Mouse (Mus musculus) spleen, postnatal 14 days (tissue): Measurements from ENCODE around the gene Sgms1.
"Not testable (repeated sequence)": the region's sequence is repeated elsewhere in the genome, so short reads cannot be mapped to it uniquely, and the experiment has no call there.

ENCODE experiments used
- DNase-seq, 2 experiments: peaks; one replicate each; pipeline ENCODE4 v3.0.0; 2021 to 2022; ENCODE audit warnings: low spot score in 2 of 2

Sgms1 gene

DNA sequence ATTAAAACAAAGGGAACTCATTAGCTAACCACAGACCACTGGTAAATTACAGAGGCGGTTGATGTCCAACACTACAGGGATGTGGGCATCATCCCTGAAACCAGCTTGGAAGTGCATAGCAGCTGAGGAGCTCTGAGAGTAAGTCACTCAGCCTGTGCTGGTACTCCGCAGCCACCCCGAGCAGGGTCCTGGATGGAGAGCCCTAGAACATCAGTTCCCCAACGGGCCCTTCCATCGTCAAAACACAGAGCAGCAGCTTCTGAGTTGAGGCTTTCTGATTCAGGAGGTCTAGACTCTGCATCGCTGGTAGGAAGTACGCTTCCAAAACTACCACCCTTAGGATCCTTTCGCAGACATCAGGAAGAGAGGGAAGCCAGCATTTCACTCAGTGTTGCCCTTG lies 5.8 kb downstream of the Sgms1 start:
- DNase-seq = no peak

DNA sequence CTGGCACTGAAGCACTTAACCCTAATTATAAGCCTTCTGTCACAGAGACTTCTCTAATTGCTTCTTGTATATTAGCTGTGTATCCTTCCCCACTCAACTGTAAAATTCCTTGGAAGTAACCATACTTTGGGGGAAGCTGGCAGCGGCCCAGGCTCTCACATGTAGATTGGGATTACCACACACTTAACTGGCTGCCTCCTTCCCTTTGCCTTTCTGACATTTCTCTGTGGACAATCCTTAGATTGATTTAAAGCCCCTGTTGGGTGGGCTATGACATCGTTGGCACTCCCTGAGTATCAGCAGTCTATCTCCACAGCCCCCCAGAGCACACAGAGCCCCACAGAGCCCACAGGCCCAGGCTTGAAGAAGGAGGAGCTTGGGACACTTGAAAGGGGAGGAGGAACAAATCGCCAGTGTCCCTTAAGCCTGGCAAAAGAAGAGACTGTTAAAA lies 8.0 kb downstream of the Sgms1 start:
- no peak for DNase-seq

- no peak for DNase-seq
Observed at GRCm38 (mm10) chr19:32380748-32381147, 8.8 kb downstream of the Sgms1 start.

DNA sequence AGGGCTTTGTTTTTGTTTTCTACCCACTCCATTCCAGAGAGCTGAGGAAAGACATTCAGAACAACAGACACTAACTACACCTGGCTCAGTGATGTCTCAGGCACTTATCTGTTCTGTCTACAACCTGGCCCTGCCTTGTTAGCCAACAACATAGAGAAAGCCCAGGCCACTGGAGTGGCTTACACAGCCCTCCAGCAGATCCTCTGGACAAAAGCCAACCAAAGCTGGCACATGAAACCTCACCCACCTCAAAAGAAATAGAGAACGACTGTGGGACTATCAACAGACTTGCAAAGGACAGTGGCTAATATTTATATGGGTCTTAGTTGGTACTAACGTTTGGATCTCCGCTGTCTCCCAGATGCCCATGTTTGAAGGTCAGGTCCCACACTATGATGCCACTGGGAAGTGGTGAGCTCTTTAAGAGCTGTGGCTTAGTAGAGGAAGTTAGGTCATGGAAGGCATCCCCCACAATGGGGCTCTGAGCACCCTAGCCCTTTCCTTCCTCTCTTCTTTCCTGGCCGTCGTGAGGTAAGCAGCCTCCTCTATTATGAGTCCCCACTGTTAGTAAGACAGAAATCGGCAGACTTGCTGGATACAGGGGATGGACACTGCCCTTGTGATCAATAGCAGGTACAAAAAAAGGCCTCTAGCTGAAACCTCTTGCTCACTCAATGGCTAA lies 10.1 kb downstream of the Sgms1 start:
- no peak for DNase-seq

- DNase-seq = no peak
Observed at GRCm38 (mm10) chr19:32378581-32378980, 10.9 kb downstream of the Sgms1 start.

- no peak for DNase-seq
Observed at GRCm38 (mm10) chr19:32377701-32378325, 11.7 kb downstream of the Sgms1 start.

GRCm38 (mm10) chr19:32376886-32377535 lies 12.5 kb downstream of the Sgms1 start:
- DNase-seq = no peak

DNA sequence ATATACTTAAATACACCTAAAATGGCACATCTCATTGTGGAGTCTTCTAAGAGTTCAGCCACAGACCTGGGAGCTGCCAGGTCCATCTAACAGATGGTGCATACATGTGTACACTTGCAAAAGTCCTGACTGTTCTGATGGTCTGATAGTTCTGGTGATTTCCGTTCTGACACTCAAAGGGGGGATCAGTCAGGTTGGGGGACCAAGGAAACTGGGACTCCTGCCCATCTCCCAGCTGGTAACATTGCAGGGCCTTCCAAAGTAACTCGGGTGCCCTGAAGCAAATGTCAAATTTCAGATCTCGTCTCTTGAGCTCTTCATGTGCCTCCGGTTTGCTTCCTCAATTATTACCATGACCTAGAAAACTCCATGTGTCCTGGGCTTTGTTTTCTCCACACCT lies 13.5 kb downstream of the Sgms1 start:
- DNase-seq = no peak

- DNase-seq = no peak
Observed at GRCm38 (mm10) chr19:32375473-32375985, 14.0 kb downstream of the Sgms1 start.

- no peak for DNase-seq
Observed at GRCm38 (mm10) chr19:32374751-32375150, 14.8 kb downstream of the Sgms1 start.

DNA sequence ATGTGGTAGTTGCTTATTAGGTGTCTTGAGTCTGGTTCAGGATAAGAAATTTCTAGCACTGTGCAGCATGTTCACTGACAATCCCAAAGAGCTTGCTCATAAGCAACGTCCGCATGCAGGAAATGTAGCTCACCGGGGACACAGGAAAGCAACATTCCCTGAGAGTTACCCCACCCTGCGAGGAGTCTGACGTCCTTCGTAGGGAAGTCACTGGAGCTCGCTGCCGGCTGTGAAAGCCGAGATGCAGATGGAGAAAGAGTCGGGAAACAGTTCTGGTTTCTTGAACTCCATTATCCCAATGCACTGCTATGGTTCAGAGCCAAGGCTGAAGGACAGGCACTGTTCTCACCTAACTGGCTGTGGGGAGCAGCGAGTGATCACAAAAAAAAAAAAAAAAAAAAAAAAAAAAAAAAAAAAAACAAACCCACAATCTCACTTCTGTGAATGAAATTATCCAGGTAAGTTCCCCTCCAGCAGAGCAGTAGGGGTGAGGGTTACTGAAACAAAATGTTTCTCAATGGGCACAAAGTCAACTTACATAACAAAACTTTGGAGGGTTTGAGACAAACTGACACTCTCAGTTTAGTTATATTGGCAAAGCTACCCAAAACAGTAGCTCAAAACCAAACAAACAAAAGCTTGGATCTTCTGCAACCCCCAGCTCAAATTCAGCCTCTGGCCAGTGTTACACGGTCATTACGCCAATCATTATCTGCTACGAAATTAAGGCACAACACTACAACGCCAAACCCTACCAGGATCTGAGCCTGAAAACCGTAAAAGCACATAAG lies 15.5 kb downstream of the Sgms1 start:
- DNase-seq = no peak

- DNase-seq = no peak
Observed at GRCm38 (mm10) chr19:32372373-32372772, 17.1 kb downstream of the Sgms1 start.

DNA sequence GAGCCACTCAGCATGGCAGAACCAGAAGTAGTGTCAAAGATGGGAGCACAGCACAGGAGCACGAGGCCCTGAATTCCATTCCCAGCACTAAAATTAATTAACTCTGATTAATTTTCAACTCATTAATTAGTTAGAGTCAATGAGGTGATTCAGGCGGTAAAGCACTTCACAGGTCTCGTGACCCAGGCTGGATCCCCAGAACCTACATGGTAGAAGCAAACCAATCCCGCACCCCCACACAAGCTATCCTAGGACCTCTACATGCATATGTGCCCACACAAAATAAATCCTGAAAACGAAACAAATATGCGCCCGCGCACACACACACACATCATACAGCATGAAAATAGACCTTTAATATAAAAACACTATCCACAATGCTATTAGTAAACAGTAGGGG lies 22.2 kb downstream of the Sgms1 start:
- DNase-seq = no peak

DNA sequence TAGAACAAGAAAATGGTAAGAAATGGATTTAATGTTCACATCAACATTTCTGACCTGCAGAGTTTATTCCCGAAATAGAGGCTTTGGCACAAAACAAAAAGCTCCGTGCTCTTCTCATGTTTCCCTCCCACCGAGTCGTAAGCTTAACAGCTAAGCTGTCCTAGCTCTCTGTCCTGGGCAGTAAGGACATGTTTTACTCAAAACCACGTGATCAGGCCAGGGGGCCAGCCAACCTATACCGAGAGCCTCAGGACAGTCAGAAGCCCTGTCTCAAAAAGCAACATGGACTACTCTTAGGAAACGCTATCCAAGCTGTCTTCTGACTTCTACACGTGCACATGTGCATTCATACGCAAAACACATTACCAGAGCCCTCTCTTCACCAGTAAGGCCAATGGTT lies 23.1 kb downstream of the Sgms1 start:
- DNase-seq = no peak

DNA sequence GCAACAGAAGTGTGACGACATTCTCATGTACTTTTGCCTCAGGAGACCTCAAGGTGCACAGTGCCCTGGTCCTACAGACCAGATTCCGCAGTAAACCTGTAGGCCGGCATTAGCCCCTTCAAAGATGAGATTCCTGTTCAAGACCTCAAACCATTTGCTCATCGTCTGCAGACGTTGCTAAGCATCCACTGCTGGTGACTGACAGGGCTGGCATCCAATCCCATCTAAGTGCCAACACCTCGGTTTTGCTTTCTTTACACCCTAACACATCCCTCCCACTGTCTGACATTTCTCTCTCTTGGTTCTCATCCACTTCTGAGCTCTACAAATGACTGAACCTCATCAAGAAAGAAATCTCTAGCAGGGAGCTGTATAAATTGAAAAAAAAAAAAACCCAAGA lies 24.4 kb downstream of the Sgms1 start:
- DNase-seq = no peak

DNA sequence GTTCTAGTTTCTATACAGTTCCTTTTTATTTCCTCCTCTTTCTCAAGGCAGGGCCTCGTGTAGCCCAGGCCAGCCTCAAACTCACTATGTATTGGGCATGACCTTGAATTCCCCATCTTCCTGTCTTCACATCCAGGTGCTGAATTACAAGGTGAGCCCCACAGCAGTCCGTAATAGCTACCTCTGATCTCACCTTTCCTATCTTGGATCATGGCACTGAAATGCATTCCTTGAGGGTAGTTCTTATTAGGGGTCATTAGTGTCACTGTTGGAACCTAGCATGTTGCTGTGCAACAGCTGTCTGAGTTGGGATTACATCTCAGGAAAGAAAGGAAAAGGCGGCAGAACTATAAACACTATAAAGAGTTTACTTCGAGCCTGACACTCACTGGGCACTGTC lies 25.9 kb downstream of the Sgms1 start:
- no peak for DNase-seq

GRCm38 (mm10) chr19:32362520-32362919 lies 27.0 kb downstream of the Sgms1 start:
- no peak for DNase-seq

- no peak for DNase-seq
Observed at GRCm38 (mm10) chr19:32360989-32361698, 28.4 kb downstream of the Sgms1 start.

DNA sequence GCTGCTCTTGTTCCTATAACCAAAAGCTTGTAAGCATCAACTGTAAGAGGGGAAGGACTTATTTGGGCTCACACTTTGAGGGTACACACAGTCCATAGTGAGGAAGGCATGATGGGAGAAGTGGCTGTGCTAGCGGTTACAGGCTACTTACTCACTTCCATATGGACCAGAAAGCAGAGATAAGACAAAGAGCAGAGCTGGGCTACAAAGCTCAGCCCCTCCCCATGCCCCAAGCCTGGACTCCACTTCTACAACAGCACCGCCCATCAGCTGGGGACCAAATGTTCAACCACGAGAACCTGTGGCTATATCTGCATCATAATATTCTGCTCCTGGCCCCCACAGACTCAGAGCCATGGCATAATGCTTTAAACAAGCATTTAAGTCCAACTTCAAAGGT lies 29.0 kb downstream of the Sgms1 start:
- no peak for DNase-seq

DNA sequence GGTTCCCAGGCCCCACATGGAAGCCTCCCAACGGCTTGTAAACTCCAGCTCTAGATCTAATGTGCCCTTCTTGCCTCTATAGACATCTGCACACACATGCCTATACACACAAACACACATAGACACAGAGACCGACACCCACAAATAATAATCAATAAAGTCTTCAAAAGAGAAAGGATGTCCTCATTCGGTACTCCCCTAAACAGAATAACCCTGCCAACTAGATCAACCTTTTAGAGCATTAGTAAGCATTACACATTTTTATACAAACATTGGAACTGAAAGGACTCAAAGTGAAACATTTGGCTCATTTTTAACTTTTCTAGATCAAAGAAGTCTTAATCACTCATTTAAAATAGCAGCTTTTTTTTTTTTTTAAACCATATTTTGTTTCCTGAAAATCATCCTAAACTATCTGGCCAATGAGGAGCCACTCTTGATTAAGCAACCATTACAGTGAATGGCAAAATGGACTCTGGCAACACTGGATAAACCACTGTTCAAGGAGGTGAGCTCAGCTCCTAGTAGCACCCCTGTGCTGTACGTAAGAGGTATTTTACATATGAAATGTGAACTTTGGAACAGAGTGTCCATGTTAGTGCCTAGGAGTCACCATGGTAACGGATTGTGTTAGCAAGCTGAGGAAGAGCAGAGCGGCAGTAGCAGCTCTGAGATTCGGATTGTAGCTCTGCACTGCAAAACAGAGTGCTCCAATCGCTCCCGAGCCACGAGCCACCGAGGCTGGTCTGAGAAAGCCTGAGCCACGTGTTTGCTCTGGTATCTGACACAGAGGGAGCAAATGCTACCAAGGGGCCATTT lies 30.6 kb downstream of the Sgms1 start:
- no peak for DNase-seq

- not testable (repeated sequence) for DNase-seq
Observed at GRCm38 (mm10) chr19:32358011-32358410, 31.5 kb downstream of the Sgms1 start.
